Mouse (Mus musculus) MEL (cell line): ENCODE measurements around the gene Gprc5b.

Experiments
- GATA1 ChIP-seq: IDR thresholded peaks from 2 replicates; pipeline ENCODE4 v1.6.1; 2011; ENCODE audit warnings: low read depth, low read length, improper control_type of control experiment
- JUND ChIP-seq: IDR thresholded peaks from 2 replicates; pipeline ENCODE4 v1.6.1; 2011; ENCODE audit warnings: low read depth, mild to moderate bottlenecking, improper control_type of control experiment, low read length
- NELFE ChIP-seq: IDR thresholded peaks from 2 replicates; pipeline ENCODE4 v1.6.1; 2011; ENCODE audit warnings: low read depth, low read length, improper control_type of control experiment
- POLR2A ChIP-seq, 2 experiments: IDR thresholded peaks; 2 replicates each; pipeline ENCODE4 v1.6.1; 2011 to 2012; ENCODE audit warnings: low read length in 2 of 2, mild to moderate bottlenecking in 2 of 2, control low read depth in 1 of 2, improper control_type of control experiment in 1 of 2, low read depth in 1 of 2, moderate library complexity in 1 of 2; ENCODE audit not compliant: control insufficient read depth in 1 of 2, insufficient read depth in 1 of 2, poor library complexity in 1 of 2

- no peak for TF ChIP-seq POLR2A (IDR thresholded peaks at IDR 0.05; ENCODE audit: control insufficient read depth in 1 of 2, insufficient read depth in 1 of 2, low read depth in 1 of 2, low read length in 2 of 2, poor library complexity in 1 of 2)
- no peak for TF ChIP-seq JUND
- TF ChIP-seq NELFE, result no peak
- TF ChIP-seq GATA1, result no peak
Measured at GRCm38 (mm10) chr7:118953626-118954282, 41.3 kb downstream of the Gprc5b start.
